Mouse (Mus musculus): Measurements from ENCODE around the gene Cdh23.

GRCm38 (mm10) chr10:60379419-60379957, 316.8 kb downstream of the Cdh23 start:
- no peak for TF ChIP-seq CTCF (IDR thresholded peaks at IDR 0.05; ENCODE audit: control insufficient read depth, insufficient read depth, insufficient read length)
- peak; percentile 86 for TF ChIP-seq MYOD1 (IDR thresholded peaks at IDR 0.05; ENCODE audit: control insufficient read depth, insufficient read length, low read depth)

All from C2C12 (cell line).